Mouse (Mus musculus): ENCODE measurements at regions not wholly inside any gene's neighbourhood (a gene's known extent, or its start where the extent isn't known, plus 50 kb on each side); places are given as distances from the start of the nearest gene placed in this dataset.

DNA sequence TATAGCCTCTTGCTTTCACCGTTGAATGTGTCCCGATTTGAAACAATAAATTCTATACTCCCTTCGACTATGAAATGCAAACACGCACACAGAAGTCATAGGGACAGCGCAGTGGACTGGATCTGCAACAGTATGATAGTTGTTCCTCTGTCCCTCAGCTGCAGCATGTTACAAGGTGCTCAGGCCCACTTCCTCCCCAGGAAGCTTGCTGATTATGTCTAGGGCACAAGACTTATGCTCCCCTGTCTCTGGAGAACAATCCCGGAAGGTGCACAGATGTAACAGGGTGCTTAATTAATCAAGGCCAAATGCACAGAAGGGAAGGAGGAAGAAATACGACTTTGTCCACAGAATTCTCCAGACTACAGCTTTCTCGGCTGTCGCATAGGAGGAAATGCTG, 365.9 kb upstream of the Tnp1 start:
- Histone ChIP-seq H3K9ac (ENCODE audit: low read depth, low read length) (no peak overlapping the region), H3K27ac (no peak overlapping the region), H3K4me2 (ENCODE audit: low read length) (no peak overlapping the region), H3K4me1 (replicated peaks; ENCODE audit: insufficient read depth, low read length) (no peaks in the 10 kb centered on the region), H3K36me3 (ENCODE audit: insufficient read depth, low read length) (no peaks in the 10 kb centered on the region), H3K9me3 (replicated peaks; ENCODE audit: low read length) (no peaks in the 10 kb centered on the region), H3K27me3 (ENCODE audit: insufficient read depth, low read length) (no peaks in the 10 kb centered on the region), H3K4me3 (replicated peaks; ENCODE audit: low read depth, low read length) (no peak overlapping the region)
- peak; percentile 65 for DNase-seq (ENCODE audit: low spot score)
- TF ChIP-seq CTCF (IDR thresholded peaks at IDR 0.05; ENCODE audit: low read depth): no peak
- no peak for ATAC-seq (replicated peaks; ENCODE audit: low FRiP score, low read depth)
- 27% methylated on average over 9 of the region's 9 CpGs for WGBS

DNA sequence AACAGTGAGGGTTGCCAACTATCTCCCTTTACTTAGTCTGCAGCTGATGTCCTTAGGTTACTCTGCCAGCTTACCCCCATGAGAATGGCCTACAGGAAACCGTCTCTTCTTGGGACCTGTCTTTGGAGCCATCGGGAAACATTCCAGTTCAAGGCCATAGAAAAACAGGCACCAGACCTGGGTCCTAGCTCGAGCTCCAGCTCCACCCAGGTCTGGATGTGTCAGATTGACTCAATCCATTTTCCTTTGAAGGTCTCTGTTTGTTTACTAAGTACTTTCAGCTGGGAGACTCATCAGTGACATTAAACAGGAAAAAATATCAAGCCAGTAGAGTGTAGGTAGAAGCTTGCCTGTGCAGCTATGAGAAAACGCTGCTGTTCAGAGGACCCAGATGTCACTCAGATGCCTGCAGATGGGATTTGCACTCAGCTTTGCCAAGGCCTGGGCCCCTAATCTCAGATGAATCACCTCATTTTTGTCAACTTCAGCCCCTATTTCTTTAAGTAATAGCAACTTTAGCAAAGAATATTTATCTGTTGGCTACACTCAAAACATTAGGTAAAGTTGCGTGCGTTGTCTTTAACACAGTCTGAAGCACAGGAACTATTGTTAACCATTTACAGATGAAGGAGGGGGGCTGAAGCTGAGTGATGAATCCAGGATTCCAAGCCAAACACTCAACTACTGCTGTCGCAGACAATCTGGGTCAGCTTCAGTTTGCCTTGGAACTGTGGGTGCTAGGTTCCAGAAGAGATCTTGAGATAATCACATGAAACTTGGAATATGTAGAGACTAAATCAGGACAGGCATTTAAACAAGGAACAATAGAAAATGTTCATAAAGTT, 359.0 kb upstream of the Tnp1 start:
- no peaks in the 10 kb centered on the region for H3K4me1 ChIP-seq (replicated peaks; ENCODE audit: insufficient read depth, low read length)
- no peak overlapping the region for H3K27ac ChIP-seq
- no peaks in the 10 kb centered on the region for H3K36me3 ChIP-seq (ENCODE audit: insufficient read depth, low read length)
- TF ChIP-seq CTCF (IDR thresholded peaks at IDR 0.05; ENCODE audit: low read depth): no peak
- DNase-seq (ENCODE audit: low spot score): no peak
- ATAC-seq (replicated peaks; ENCODE audit: low FRiP score, low read depth): no peak
- no peaks in the 10 kb centered on the region for H3K9me3 ChIP-seq (replicated peaks; ENCODE audit: low read length)
- no peak overlapping the region for H3K4me2 ChIP-seq (ENCODE audit: low read length)
- H3K9ac ChIP-seq (ENCODE audit: low read depth, low read length): no peak overlapping the region
- no peaks in the 10 kb centered on the region for H3K27me3 ChIP-seq (ENCODE audit: insufficient read depth, low read length)
- H3K4me3 ChIP-seq (replicated peaks; ENCODE audit: low read depth, low read length): no peak overlapping the region
- 72% methylated on average over 7 of the region's 7 CpGs for WGBS

DNA sequence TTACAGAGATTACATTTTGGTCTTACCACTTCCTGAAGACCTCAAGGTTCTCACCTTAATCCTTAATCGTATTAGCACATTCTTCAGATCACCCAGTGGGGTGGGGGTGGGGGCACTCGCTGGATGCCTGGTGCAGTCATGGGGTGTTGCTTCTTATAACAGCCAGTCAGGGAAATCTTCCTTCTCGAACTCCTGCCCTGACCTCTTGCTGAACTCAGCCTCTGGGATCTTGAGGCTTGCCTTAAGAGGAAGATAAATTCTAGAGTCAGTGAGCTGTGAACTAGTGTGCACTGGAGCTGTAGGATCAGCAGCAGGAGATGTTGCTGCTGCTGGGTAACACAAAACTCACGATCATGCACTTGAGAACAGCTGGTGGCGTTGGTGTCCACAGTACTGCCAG, 352.5 kb upstream of the Tnp1 start:
- Histone ChIP-seq H3K36me3 (ENCODE audit: insufficient read depth, low read length) (no peaks in the 10 kb centered on the region), H3K4me3 (replicated peaks; ENCODE audit: low read depth, low read length) (no peak overlapping the region), H3K9me3 (replicated peaks; ENCODE audit: low read length) (no peaks in the 10 kb centered on the region), H3K4me1 (replicated peaks; ENCODE audit: insufficient read depth, low read length) (peaks cover 4% of the 10 kb centered on the region), H3K27me3 (ENCODE audit: insufficient read depth, low read length) (no peaks in the 10 kb centered on the region), H3K9ac (ENCODE audit: low read depth, low read length) (no peak overlapping the region), H3K27ac (no peak overlapping the region), H3K4me2 (ENCODE audit: low read length) (no peak overlapping the region)
- TF ChIP-seq CTCF (IDR thresholded peaks at IDR 0.05; ENCODE audit: low read depth): peak; percentile 15; the same call in 1 of the 2 replicates
- 25% methylated on average over 5 of the region's 5 CpGs for WGBS
- peak; percentile 87 for DNase-seq (ENCODE audit: low spot score)
- ATAC-seq (replicated peaks; ENCODE audit: low FRiP score, low read depth): peak; percentile 73

DNA sequence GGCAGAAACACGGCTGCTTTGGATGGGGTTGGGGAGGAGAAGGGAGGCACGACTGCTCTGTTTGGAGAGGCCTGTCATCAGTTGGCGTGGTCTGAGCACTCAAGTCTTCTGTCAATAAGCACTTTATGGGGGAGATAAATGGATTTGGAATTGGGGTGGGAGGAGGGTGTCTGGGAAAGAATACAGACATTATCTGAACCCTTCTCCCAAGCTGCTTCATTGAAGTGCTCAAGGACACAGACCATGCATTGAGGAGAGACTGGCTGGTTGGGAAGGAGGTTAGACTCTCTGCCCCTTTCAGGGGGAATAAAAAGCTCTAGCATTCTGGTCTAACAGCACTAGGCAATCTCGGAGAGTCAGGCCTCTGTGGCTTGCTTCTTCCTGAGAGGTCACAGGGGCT, 350.1 kb upstream of the Tnp1 start:
- no peak for ATAC-seq (replicated peaks; ENCODE audit: low FRiP score, low read depth)
- H3K4me3 ChIP-seq (replicated peaks; ENCODE audit: low read depth, low read length): no peak overlapping the region
- no peak overlapping the region for H3K27ac ChIP-seq
- no peaks in the 10 kb centered on the region for H3K9me3 ChIP-seq (replicated peaks; ENCODE audit: low read length)
- no peak for DNase-seq (ENCODE audit: low spot score)
- H3K4me2 ChIP-seq (ENCODE audit: low read length): no peak overlapping the region
- no peaks in the 10 kb centered on the region for H3K27me3 ChIP-seq (ENCODE audit: insufficient read depth, low read length)
- 46% methylated on average over 4 of the region's 4 CpGs for WGBS
- no peaks in the 10 kb centered on the region for H3K36me3 ChIP-seq (ENCODE audit: insufficient read depth, low read length)
- H3K4me1 ChIP-seq (replicated peaks; ENCODE audit: insufficient read depth, low read length): peaks cover 16% of the 10 kb centered on the region
- no peak for TF ChIP-seq CTCF (IDR thresholded peaks at IDR 0.05; ENCODE audit: low read depth)
- H3K9ac ChIP-seq (ENCODE audit: low read depth, low read length): no peak overlapping the region

DNA sequence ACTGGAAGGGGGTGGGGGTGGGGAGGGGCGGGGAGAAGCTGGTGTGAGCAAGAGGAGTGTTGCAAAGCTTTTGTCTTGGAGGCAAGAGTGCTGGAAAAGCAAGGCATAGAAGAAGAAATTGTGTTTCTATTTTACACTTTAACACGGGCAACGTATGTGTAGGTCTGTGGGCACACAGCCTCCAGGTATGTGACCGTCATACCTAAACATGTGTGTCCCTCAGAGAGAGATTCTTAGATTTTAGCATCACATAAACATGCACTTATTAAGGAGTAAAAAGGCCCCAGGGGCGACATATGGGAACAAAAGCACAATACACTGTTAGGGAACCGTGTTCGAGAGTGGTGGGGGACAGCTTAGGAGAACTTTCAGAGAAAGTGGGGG, 348.6 kb upstream of the Tnp1 start:
- no peak for TF ChIP-seq CTCF (IDR thresholded peaks at IDR 0.05; ENCODE audit: low read depth)
- Histone ChIP-seq H3K27ac (peak overlapping the region; percentile 42; the same call in 1 of the 2 replicates), H3K4me3 (replicated peaks; ENCODE audit: low read depth, low read length) (no peak overlapping the region), H3K27me3 (ENCODE audit: insufficient read depth, low read length) (no peaks in the 10 kb centered on the region), H3K4me1 (replicated peaks; ENCODE audit: insufficient read depth, low read length) (peaks cover 16% of the 10 kb centered on the region), H3K36me3 (ENCODE audit: insufficient read depth, low read length) (no peaks in the 10 kb centered on the region), H3K9me3 (replicated peaks; ENCODE audit: low read length) (no peaks in the 10 kb centered on the region), H3K9ac (ENCODE audit: low read depth, low read length) (no peak overlapping the region), H3K4me2 (ENCODE audit: low read length) (no peak overlapping the region)
- no peak for DNase-seq (ENCODE audit: low spot score)
- WGBS: 65% methylated on average over 7 of the region's 7 CpGs
- ATAC-seq (replicated peaks; ENCODE audit: low FRiP score, low read depth): no peak

DNA sequence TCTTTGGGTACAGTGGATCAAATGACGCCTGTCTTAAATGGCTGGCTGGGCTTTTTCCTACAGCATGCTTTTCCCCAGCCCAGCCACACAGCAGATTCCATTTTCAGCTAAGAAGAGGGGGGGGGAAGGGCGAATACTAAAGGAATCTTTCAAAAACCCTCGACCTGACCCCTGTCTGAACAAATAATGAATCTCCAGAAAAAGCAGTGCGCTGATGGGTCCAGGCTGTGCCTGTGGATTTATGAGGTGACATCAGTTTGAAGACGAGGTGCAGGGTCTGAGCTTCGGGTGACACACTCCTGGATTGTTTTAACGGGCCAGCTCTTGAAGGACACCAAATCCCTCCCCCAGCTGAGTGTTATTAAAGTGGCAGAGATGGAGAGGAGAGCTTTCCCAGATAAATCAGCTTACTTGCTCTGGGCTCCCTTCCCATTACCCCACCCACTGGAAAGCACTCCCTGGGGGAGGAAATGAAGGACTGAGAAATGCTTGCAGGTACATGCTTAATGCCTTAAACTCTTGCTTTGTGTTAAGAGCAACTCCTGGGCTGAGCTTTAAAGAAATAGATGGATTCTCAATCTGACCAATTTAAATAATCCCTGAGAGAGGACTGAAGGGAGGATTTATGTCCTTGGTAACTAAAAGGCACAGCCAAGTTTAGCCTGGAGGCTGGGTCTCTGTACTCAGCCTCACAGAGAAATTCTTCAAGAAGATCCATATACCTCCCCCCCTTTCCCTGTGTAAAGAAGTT, 348.0 kb upstream of the Tnp1 start:
- Histone ChIP-seq H3K27ac (peak overlapping the region; percentile 42), H3K36me3 (ENCODE audit: insufficient read depth, low read length) (no peaks in the 10 kb centered on the region), H3K4me1 (replicated peaks; ENCODE audit: insufficient read depth, low read length) (peaks cover 16% of the 10 kb centered on the region), H3K4me2 (ENCODE audit: low read length) (0 out of 2 replicates have a peak overlapping the region, but pooled peaks have one; percentile 8), H3K9me3 (replicated peaks; ENCODE audit: low read length) (no peaks in the 10 kb centered on the region), H3K27me3 (ENCODE audit: insufficient read depth, low read length) (no peaks in the 10 kb centered on the region), H3K9ac (ENCODE audit: low read depth, low read length) (no peak overlapping the region), H3K4me3 (replicated peaks; ENCODE audit: low read depth, low read length) (no peak overlapping the region)
- no peak for TF ChIP-seq CTCF (IDR thresholded peaks at IDR 0.05; ENCODE audit: low read depth)
- WGBS: 5% methylated on average over 7 of the region's 7 CpGs
- DNase-seq (ENCODE audit: low spot score) (peak; percentile 96), ATAC-seq (replicated peaks; ENCODE audit: low FRiP score, low read depth) (peak; percentile 81)
